Mouse (Mus musculus) CH12.LX (cell line): ENCODE measurements around the gene Dnajb7.

ENCODE experiments used
- CTCF ChIP-seq, 2 experiments: IDR thresholded peaks in 1 of 2; conservative IDR thresholded peaks in 1 of 2; 2 replicates each; pipeline ENCODE4 v1.5.1; 2011 to 2012; ENCODE audit warnings: low read depth in 2 of 2, low read length in 2 of 2, improper control_type of control experiment in 1 of 2, inconsistent platforms in 1 of 2, mild to moderate bottlenecking in 1 of 2, moderate library complexity in 1 of 2
- USF1 ChIP-seq: IDR thresholded peaks from 2 replicates; pipeline ENCODE4 v1.6.1; 2014; ENCODE audit warnings: low read depth, mild to moderate bottlenecking, inconsistent platforms, low read length, improper control_type of control experiment

DNA sequence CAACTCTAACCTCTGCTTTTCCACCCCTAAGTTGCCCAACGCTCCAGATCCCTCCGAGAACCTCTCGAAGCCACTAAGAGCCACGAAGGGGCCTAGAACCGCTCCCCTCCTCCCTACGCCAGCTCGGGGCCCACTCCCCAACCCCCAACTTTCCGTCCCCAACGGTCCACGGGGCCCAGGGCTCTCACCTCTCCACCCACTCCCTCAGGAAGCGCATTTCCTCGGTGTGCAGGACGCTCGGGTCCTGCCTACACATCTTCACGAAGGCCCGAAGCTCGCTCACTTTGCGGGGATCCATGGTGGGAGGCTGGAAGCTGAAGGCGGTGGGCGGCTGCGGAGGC, 8.8 kb downstream of the Dnajb7 start:
- TF ChIP-seq CTCF (conservative IDR thresholded peaks at IDR 0.05 in 1 of 2, IDR thresholded peaks at IDR 0.05 in 1 of 2; ENCODE audit: low read depth in 2 of 2, low read length in 2 of 2) (no peak), USF1 (no peak)
